Mouse (Mus musculus) layer of hippocampus, adult 8-10 months (tissue): ENCODE measurements around the gene Mapkapk5. TPM values are rescaled to one million over a fixed set of nuclear protein-coding genes. Genes with fewer than 3 reads are reported as not detected.
A peak's percentile ranks its signal among the peaks of the same experiment; 100 is the strongest.
"Not testable (repeated sequence)": the region's sequence is repeated elsewhere in the genome, so short reads cannot be mapped to it uniquely, and the experiment has no call there.

Experiments
- DNase-seq, 2 experiments: peaks; one replicate each; pipeline ENCODE4 v3.0.0; 2022; ENCODE audit warnings: low spot score in 2 of 2
- total RNA-seq, 4 experiments: library from RNA; stranded (reverse); gene quantifications; 2 replicates each; pipeline ENCODE4 v1.2.4; 2022

Gene Mapkapk5
- total RNA-seq, 4 experiments from 2014 or later: 68.7 to 83.4 (median 75.2) TPM

GRCm38 (mm10) chr5:121564468-121564895, 18.8 kb upstream of the Mapkapk5 start:
- peak; percentile 73 to 86 for DNase-seq

- DNase-seq: no peak
Measured at GRCm38 (mm10) chr5:121562436-121562835, 16.7 kb upstream of the Mapkapk5 start.

DNA sequence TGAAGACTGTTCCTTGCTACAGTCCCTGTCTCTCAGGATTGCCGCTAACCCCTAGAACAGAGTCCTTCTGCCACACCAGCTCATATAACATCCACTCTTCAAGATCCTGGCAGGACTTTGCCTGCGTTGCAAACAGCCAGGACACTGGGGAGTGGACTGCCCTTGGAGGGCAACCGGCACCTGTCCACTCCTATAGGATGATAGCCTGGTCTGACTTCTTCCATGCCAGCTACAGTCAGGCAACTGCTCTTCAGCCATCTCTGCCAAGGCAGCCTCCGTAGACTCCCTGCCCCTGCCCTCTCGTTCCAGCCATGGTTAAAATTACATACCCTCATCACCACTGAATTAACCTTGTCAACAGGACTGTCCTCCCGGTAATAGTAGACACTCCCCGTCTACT, 3.5 kb upstream of the Mapkapk5 start:
- DNase-seq: no peak

DNA sequence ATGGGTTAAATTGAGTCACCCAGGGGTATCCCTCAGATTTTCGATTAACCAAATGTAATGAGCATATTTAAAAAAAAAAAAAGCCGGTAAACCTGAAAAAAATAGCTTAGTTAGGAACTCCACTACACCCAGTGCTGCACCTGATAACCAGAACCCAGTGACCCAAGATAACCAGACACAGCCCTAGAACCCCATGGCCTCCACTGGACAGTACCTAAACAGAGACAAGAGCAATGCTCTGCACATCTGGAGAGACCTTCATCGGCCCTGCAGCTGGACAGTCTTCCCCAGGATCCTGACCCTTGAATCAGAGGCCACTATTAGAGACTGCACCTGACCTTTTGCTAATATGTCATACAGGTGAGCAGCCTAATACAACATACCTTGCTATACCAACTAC, 1.4 kb upstream of the Mapkapk5 start:
- no peak for DNase-seq

GRCm38 (mm10) chr5:121546530-121546895, 808 bp upstream of the Mapkapk5 start:
- DNase-seq: peak in 1 of 2 experiments; percentile 42

DNA sequence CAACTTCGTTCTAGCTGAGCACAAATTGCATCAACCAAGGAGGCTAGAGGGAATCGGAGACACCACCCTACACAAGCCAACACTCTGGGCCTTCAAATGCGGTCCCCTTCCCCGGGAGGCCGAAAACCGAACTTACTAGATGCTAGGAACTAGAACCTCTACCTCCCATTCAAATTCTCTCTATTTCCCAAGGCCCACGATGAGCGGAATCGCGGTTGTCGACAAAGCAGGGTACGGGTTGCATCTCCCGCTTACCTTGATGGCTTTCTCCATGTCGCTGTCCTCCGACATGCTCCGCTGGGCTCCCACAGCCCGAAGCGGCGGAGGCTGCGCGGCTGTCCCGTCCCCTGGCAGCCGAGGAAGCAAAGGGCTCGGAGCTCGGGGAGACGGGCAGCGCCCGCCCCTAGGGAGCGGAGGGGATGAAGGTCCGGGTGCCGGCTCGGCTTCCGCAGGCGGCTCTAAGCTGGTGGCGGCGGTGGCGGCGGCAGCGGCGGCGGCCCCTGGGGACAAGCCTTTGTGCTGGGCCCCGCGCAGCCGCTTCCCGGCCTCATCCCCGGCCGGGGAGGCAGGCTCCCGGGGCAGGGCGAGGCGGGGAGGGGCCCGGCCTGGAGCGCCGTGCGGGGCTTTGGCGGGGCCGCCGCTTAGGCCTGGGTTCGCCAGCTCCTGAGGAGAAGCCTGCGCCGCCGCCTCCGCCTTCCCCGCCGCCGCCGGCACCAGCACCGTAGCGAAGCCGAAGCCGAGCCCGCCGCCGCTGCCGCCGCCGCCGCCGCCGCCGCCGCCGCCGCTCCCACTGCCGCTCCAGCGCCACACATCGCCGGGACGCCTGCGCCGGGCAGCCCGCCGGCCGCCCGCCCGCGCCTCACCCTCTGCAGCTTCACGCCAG, 554 bp downstream of the Mapkapk5 start, which contains the start of the genes Adam1a and Gm42878:
Gene Adam1a, minus strand, starts transcription at position 573 of the 883 bp plus-strand sequence.
Gene Gm42878, minus strand, starts transcription at position 573 of the 883 bp plus-strand sequence.
- DNase-seq: no peak

DNA sequence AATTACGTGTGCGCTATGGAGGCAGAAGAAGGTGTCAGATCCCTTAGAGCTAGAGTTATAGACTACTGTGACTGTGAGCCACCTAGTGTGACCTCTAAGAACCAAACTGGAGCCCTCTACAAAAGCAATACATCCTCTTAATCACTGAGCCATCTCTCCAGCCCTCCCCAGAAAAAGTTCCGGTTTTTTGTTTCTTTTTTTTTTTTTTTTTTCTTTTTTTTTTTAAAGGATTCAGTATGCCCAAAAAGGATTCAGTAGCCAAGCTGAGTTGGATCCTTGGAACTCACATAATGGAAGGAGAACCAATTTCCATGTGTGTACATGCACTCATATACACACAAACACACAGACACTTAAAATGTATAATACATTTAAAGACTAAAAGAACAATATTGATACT, 2.3 kb downstream of the Mapkapk5 start:
- DNase-seq: no peak

- DNase-seq: no peak
Measured at GRCm38 (mm10) chr5:121541235-121541634, 4.5 kb downstream of the Mapkapk5 start.

DNA sequence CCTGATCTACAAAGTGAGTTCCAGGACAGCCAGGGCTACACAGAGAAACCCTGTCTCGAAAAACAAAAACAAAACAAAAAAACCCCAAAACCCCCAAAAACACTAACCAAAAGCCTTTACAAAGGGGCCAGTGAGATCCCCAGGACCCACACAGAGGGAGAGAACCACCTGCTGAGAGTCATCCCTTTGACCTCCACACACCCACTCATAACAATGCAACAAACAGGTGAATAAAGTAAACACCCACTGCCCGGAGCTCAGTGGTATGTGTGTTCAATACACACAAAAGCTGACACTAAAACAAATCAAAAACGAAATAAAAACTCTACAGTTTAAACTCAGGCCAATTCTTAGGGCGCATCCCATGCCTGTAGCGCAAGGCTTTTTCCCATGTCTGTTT, 5.6 kb downstream of the Mapkapk5 start:
- DNase-seq: no peak

- no peak for DNase-seq
Measured at GRCm38 (mm10) chr5:121537588-121537987, 8.1 kb downstream of the Mapkapk5 start.

- no peak for DNase-seq
Measured at GRCm38 (mm10) chr5:121536921-121537555, 8.7 kb downstream of the Mapkapk5 start.

- DNase-seq: no peak
Measured at GRCm38 (mm10) chr5:121535116-121535515, 10.6 kb downstream of the Mapkapk5 start.

- DNase-seq: no peak
Measured at GRCm38 (mm10) chr5:121534521-121534920, 11.2 kb downstream of the Mapkapk5 start.

DNA sequence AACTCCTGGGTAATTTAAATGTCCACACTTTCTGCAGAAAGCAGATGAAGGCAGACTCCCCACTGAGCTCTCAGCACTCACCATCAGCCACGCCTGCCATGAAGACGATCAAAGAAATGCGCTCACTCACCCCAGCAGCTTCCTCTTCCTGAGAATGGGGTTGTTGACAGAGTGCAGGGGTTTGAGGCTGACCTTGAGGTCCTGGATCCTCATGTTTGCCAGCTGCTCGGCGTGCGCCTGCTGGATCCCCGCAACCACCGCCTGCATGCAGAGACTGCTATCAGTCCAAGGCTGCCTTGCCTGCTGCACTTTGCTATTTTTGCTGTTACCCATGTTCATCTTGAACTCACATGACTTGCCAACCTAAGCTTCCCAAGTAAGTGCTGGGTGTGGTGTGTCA, 18.7 kb downstream of the Mapkapk5 start:
- DNase-seq: no peak

GRCm38 (mm10) chr5:121526526-121526925, 19.2 kb downstream of the Mapkapk5 start:
- no peak for DNase-seq

DNA sequence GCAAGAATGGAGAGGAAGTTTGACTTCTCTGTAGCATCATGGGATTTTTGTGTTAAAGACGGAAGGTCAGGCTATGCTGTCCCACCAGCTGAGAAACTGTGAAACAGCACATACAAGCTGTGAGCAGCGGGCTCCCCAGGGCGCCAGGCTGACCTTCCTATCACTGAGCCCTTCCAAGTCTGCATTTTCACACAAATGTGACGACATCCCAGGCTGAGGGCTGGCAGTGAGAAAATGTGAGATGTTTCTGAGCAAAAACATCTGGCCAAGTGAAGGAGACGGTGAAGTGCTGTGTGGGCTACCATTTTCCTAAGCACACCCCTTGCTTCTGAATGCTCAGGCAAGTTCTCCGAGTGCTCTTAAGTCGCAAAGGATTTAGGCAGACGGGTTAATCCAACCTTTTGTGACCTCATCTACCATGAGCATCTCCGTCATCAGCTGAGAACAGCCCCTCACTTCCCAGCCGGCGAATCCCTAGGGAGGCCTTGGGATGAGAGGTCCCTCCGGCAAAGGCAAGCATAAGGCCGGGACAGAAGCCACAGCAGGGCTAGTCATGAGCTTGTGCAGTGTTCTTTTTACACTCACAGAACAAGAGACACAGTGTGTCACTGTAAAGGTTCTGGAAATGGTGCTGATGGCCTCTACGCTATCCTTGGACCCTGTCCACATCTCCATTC, 19.8 kb downstream of the Mapkapk5 start:
- no peak for DNase-seq

- DNase-seq: not testable (repeated sequence)
Measured at GRCm38 (mm10) chr5:121519758-121520157, 25.9 kb downstream of the Mapkapk5 start.

DNA sequence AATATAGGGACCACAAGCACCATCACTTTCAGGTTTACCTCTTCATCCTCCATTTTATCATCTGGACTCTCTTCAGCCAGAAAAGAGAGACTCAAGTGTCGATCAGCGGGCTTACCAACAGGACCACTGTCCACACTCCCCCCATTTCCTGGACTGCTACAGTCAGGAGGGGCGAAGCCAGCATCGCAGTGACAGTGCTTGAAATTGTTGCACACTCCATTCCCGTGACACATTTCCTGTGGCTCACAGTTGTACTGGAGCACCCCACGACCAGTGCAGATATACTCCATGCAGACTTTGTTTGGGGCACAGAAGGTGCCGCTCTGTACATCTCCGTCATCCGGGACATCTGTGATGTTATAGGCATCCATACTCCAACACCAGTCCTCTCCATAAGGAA, 26.7 kb downstream of the Mapkapk5 start:
- no peak for DNase-seq

DNA sequence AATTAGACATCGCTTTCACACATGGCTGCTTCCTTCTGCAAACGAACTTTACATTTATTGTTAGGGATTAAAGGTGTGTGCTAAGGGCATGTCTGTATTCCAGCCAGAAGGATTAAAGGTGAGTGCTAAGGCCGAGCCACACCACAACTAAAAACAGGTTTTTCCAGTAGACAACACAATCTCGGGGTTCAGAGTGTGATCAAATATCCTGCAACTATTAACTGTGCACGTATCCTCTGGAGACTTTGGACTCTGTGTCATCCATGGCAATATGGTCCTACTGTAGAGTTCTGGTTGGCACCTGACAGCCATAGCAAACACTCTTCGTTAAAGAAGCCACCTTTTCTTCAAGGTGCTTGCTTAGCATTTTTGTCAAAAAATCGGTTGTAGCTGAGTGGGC, 35.7 kb downstream of the Mapkapk5 start:
- DNase-seq: no peak

GRCm38 (mm10) chr5:121506846-121507245, 38.9 kb downstream of the Mapkapk5 start:
- DNase-seq: no peak

DNA sequence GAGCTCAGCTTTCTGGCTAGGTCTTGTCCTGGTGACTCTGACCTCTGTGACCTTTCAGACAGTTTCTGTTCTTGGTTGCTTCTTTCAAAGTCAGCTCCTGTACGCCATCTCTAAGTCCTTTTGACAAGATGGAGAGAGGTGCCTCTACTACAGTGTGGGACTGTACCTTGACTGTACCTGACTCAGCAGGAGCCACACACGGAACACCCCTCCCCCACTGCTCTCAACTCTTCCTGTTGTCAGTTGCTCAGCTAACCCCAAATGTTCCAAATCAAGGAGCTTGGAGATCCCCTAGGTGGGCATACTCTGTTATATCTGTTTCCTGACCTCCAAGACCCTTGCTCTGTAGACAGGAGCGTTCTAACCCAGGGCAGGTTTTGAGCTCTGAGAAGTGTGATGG, 42.5 kb downstream of the Mapkapk5 start, which contains the start of gene Adam1b:
Gene Adam1b, minus strand, starts transcription at position 205 of the 400 bp plus-strand sequence.
- no peak for DNase-seq
